Mouse (Mus musculus): ENCODE data around the gene Psd4.

- no peak for TF ChIP-seq CTCF (IDR thresholded peaks at IDR 0.05; ENCODE audit: low read depth)
- no peak for TF ChIP-seq EP300 (optimal IDR thresholded peaks at IDR 0.05)
Measured at GRCm38 (mm10) chr2:24454429-24455011, 87.1 kb downstream of the Psd4 start.

Measured in stomach, postnatal 0 days (tissue).